Mouse (Mus musculus) liver, adult (tissue): Measurements from ENCODE around the gene Gm37240.

Experiments
- GATA4 ChIP-seq: IDR thresholded peaks from 2 replicates; pipeline ENCODE4 v1.6.1; 2014; ENCODE audit warnings: mild to moderate bottlenecking, low read length; ENCODE audit not compliant: insufficient replicate concordance

Gene Gm37240

GRCm38 (mm10) chr3:85185827-85186226 is 701.5 kb downstream of the Gm37240 start:
- no peak for TF ChIP-seq GATA4

GRCm38 (mm10) chr3:85184916-85185315 is 702.4 kb downstream of the Gm37240 start:
- no peak for TF ChIP-seq GATA4

DNA sequence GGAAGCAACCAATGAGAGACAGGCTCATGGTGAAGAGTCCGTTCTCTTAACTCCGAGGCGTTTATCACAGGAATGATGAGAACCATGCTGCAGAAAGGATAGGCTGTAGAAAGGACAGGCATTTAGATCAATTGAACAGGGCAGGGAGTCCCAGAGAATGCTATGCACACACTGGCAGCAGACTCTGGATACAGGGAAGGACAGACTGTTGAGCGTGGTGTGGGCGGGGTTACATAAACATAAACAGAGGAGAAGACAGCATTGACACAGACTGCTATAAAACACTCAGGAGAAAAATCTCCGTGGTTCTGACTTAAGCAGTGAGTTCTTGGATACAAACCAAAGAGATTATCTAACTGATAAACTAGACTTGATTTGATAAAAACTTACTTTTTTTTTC is 703.2 kb downstream of the Gm37240 start:
- no peak for TF ChIP-seq GATA4

- no peak for TF ChIP-seq GATA4
Measured at GRCm38 (mm10) chr3:85176736-85177135, 710.6 kb downstream of the Gm37240 start.

DNA sequence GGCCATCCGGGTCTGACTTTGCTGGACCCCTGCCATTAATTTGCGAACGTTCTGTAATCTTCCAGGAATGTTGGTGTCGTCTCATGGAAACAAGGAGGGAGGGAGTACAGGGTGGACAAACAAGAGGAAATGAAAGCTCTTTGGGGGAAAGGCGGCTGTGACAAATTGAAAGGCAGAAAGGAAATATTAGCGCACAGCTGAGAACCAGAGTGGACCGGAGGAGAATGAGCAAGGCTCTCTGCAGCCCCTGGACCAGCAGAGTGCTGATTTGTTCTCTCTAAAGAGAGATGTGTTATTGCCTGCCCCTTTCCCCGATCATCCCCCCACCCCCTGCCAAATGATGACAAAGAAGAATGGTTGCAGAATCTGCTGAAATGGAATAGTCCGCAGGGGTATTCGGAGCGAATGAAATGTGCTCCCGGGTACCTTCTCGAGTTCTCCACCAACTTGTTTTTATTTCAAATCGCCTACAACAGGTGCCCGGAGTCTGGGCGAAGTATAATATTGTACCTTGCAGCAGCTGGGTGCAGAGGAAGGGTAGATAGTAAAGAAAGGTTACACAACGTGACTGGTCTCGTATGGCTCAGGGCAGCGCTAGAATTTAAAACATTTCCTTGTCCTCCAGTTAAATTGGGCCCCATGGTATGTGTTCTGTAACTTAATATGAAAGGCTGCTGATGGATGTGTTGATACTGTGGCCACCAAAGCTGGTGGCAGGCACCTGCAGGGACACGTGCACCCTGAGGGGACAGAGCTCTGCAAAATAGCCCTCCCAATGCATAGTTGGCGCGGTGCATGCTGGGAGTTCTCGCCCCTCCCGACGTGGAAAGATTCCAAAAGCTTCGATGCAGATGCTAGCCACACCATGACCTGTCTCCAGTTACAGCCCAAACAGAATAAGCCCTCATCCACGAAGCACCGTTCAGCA is 712.5 kb downstream of the Gm37240 start:
- TF ChIP-seq GATA4, result no peak

GRCm38 (mm10) chr3:85173441-85174071 is 713.8 kb downstream of the Gm37240 start:
- TF ChIP-seq GATA4, result no peak

- TF ChIP-seq GATA4, result no peak
Measured at GRCm38 (mm10) chr3:85172532-85172931, 714.8 kb downstream of the Gm37240 start.

DNA sequence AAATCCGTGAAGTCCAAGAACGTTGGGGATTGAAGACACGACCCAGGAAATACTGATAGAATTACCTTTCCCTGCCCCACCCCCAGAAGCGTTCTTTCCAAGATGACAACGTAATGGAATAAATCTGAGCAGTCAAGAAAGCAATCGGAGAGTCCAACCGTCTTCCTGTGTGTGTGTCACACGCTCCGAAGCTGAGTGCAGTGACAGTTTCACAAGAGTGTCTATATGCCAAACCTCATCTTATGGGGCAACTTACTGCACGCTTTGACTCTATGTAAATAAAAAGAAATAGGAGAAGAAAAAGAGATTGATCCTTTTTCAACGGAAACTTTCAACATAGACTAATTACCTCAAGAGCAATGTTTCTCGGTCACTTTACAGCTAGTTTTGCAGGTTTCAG is 715.2 kb downstream of the Gm37240 start:
- no peak for TF ChIP-seq GATA4

GRCm38 (mm10) chr3:85168816-85169215 is 718.5 kb downstream of the Gm37240 start:
- TF ChIP-seq GATA4, result no peak

DNA sequence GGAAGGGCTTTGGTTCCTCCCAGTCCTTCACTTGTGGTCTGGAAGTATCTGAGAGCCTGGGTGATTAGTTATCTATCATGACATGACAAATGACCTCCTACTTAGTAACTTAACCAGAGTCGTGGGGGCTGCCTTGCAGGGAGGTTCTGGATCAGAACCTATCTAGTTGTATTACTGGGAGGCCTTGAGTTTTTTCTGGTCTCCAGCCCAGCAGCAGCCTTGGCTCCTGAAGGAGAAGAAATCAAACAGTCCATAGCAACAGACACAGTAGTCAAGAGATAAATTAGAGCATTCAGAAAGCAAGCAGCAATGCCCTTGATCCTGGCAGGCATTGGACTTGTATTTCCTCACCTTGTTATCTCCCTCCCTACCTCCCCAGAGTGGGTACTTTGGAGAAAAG is 722.4 kb downstream of the Gm37240 start:
- TF ChIP-seq GATA4, result no peak

- TF ChIP-seq GATA4, result no peak
Measured at GRCm38 (mm10) chr3:85163396-85163795, 723.9 kb downstream of the Gm37240 start.

- TF ChIP-seq GATA4, result no peak
Measured at GRCm38 (mm10) chr3:85162430-85162829, 724.9 kb downstream of the Gm37240 start.

DNA sequence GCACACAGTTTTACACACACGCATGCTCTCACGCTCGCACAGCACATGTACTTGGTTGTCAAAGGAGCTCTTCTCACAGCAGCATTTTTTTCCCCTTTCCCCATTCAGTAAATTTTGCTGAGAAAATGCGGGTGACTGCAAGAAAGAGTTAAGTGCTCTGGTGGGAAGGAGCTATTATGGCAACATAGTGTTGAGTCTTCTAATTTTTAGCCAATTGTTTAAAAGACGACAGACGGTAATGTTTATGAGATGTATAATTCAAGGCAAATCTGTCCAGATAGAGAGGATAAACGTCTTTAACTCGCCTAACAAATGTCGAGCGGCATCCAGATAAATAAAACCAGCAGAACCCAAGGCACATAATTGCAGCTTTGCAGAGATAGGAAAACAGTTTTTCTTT is 726.5 kb downstream of the Gm37240 start:
- no peak for TF ChIP-seq GATA4

GRCm38 (mm10) chr3:85159631-85160030 is 727.7 kb downstream of the Gm37240 start:
- TF ChIP-seq GATA4, result no peak

DNA sequence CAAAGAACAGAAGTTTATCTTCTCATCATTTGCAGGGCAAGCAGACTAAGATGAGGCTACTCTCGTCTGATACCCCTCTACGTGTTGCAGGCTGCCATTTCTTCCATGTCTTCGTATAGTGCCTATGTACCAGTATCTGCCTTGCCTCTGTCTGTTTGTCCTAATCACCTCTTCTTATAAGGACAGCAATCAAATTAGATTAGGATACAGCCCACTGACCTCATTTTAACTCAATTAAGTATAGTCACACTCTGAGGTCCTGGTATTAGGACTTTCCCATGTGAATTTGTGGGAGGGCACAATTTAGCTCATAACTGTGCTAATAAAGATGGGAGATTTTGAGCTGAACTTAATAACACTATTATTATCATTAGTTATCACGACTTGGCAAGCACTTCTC is 738.5 kb downstream of the Gm37240 start:
- TF ChIP-seq GATA4, result no peak

DNA sequence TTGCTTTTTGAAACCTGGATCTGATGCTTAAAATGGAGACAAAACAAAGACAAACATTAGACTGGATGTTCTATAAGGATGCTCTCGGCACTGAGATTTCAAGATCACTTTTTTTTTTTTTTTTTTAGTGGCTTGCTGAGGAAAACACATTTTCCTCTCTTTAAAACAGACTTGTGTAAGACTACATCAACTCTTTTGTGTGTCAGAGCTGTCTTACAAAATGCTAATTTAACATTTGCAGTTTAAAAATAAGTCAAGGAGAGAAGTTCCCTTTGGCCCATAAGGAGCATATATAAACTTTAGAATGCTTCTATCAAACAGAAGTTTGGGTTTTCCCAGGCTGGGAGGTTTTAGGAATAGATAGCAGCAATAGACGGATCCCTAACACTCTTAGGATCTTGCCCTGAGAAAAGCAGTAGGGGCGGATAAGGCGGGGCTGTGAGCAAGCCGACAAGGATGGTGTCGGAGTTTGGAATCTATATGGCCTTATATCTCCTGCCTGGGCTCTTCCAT is 739.2 kb downstream of the Gm37240 start:
- no peak for TF ChIP-seq GATA4
